Mouse (Mus musculus): ENCODE results near the gene Acta2. TPM values are rescaled to one million over a fixed set of nuclear protein-coding genes. Genes with fewer than 3 reads are reported as not detected.

Gene Acta2
- polyA plus RNA-seq, 1 experiment from 2014 or later: 6.2 TPM

GRCm38 (mm10) chr19:34193683-34194082, 61.7 kb downstream of the Acta2 start:
- no peak for ATAC-seq
- Histone ChIP-seq H3K27me3 (peaks cover 9% of the 10 kb centered on the region; the same call in 1 of the 2 replicates), H3K36me3 (ENCODE audit: poor library complexity, severe bottlenecking) (no peaks in the 10 kb centered on the region), H3K4me3 (peak overlapping the region; percentile 57; the same call in 1 of the 2 replicates), H3K4me1 (no peaks in the 10 kb centered on the region), H3K9ac (no peak overlapping the region), H3K27ac (no peak overlapping the region), H3K9me3 (replicated peaks) (no peaks in the 10 kb centered on the region), H3K4me2 (peak overlapping the region; percentile 78)
- 59% methylated on average over 9 of the region's 9 CpGs for WGBS

- H3K4me2 ChIP-seq: peak overlapping the region; percentile 78
- H3K36me3 ChIP-seq (ENCODE audit: poor library complexity, severe bottlenecking): no peaks in the 10 kb centered on the region
- H3K4me3 ChIP-seq: peak overlapping the region; percentile 57
- WGBS: 13% methylated on average over 9 of the region's 9 CpGs
- no peaks in the 10 kb centered on the region for H3K9me3 ChIP-seq (replicated peaks)
- H3K4me1 ChIP-seq: no peaks in the 10 kb centered on the region
- ATAC-seq: no peak
- H3K9ac ChIP-seq: peak overlapping the region; percentile 66; the same call in 1 of the 2 replicates
- H3K27me3 ChIP-seq: peaks cover 9% of the 10 kb centered on the region; the same call in 1 of the 2 replicates
- no peak overlapping the region for H3K27ac ChIP-seq
Measured at GRCm38 (mm10) chr19:34193149-34193548, 62.2 kb downstream of the Acta2 start.

- peak within 1 kb of the TSS; percentile 57 for H3K4me3 ChIP-seq
- peak within 1 kb of the TSS; percentile 78 for H3K4me2 ChIP-seq
- H3K9ac ChIP-seq: peak within 1 kb of the TSS; percentile 66
- H3K36me3 ChIP-seq (ENCODE audit: poor library complexity, severe bottlenecking): no peaks in the 10 kb centered on the region
- ATAC-seq: peak; percentile 88
- H3K4me1 ChIP-seq: no peaks in the 10 kb centered on the region
- H3K27ac ChIP-seq: no peak within 1 kb of the TSS
- no peaks in the 10 kb centered on the region for H3K9me3 ChIP-seq (replicated peaks)
- H3K27me3 ChIP-seq: peaks cover 9% of the 10 kb centered on the region; the same call in 1 of the 2 replicates
- WGBS: under 1% methylated on average over 58 of the region's 62 CpGs
Measured at GRCm38 (mm10) chr19:34192008-34192963, 63.1 kb downstream of the Acta2 start, which contains the start of gene Stambpl1. Gene Stambpl1, plus strand, starts transcription at chr19:34192229.

- peaks cover 9% of the 10 kb centered on the region; the same call in 1 of the 2 replicates for H3K27me3 ChIP-seq
- peak overlapping the region; percentile 78 for H3K4me2 ChIP-seq
- H3K4me3 ChIP-seq: peak overlapping the region; percentile 57
- no peaks in the 10 kb centered on the region for H3K4me1 ChIP-seq
- no peak overlapping the region; the same call in 1 of the 2 replicates for H3K9ac ChIP-seq
- H3K27ac ChIP-seq: no peak overlapping the region
- no peaks in the 10 kb centered on the region for H3K36me3 ChIP-seq (ENCODE audit: poor library complexity, severe bottlenecking)
- H3K9me3 ChIP-seq (replicated peaks): no peaks in the 10 kb centered on the region
- 21% methylated on average over 10 of the region's 10 CpGs for WGBS
- ATAC-seq: peak; percentile 39
Measured at GRCm38 (mm10) chr19:34191645-34192007, 63.8 kb downstream of the Acta2 start.

Other genes starting within 250 kb of the Acta2 start
- not detected in 2 replicates for gene Lipk, start 247.3 kb downstream of the Acta2 start, polyA plus RNA-seq (2015; fragmentation: Nextera tagmentation; extraction: Ambion mirVana)
- not detected in 2 replicates for gene Lipn, start 188.2 kb downstream of the Acta2 start, polyA plus RNA-seq (2015; fragmentation: Nextera tagmentation; extraction: Ambion mirVana)
- not detected in 2 replicates for gene Lipm, start 154.7 kb downstream of the Acta2 start, polyA plus RNA-seq (2015; fragmentation: Nextera tagmentation; extraction: Ambion mirVana)
- gene Ankrd22, start 89.5 kb downstream of the Acta2 start, polyA plus RNA-seq (2015; fragmentation: Nextera tagmentation; extraction: Ambion mirVana): not detected in 2 replicates
- gene Stambpl1, start 63.4 kb downstream of the Acta2 start, polyA plus RNA-seq (2015; fragmentation: Nextera tagmentation; extraction: Ambion mirVana): 2.9 and 3.8 TPM in 2 replicates
- gene Fas, start 35.1 kb upstream of the Acta2 start, polyA plus RNA-seq (2015; fragmentation: Nextera tagmentation; extraction: Ambion mirVana): 0.19 and 0.40 TPM in 2 replicates
- 0.23 and 0.37 TPM in 2 replicates for gene Ch25h, start 219.6 kb upstream of the Acta2 start, polyA plus RNA-seq (2015; fragmentation: Nextera tagmentation; extraction: Ambion mirVana)